Mouse (Mus musculus) B cell, adult 67 days (primary cell): ENCODE measurements around the gene Herc4. TPM values are rescaled to one million over a fixed set of nuclear protein-coding genes. Genes with fewer than 3 reads are reported as not detected.

Source experiments
- total RNA-seq, 2 experiments: library from RNA; stranded (reverse); gene quantifications; 4 replicates each; pipeline ENCODE4 v1.2.4; 2023

Gene Herc4
- 100 to 1,000 TPM; 243 to 272 TPM for total RNA-seq

DNA sequence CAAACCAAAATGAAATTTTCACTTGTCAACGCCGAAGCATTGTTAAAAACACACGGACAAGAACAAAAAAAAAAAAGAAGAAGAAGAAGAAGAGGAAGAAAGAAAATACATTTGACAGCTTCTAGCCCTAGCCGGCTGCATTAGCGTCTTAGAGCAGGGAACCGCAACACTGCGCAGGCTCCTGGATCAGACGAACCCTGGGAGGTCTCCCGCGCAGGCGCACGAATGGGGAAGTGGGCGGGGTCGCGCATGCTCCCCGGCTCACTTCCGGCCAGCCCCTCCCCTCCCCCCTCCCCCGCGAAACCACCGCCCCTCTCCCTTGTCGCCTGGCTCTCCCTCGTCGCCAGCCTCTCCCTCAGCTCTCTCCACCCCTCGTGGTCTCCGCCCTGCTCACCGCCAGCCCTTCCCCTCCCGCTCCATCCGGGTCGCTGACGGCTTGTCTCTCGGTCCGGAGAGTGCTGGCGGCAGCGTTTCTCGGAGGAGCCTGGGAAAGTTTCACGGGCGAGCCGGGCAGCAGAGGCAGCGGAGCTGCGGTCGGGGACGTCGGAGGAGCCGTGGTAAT lies at the start of gene Herc4:
Gene Herc4 (plus strand): TSS at position 318 of the 562 bp plus-strand sequence.

DNA sequence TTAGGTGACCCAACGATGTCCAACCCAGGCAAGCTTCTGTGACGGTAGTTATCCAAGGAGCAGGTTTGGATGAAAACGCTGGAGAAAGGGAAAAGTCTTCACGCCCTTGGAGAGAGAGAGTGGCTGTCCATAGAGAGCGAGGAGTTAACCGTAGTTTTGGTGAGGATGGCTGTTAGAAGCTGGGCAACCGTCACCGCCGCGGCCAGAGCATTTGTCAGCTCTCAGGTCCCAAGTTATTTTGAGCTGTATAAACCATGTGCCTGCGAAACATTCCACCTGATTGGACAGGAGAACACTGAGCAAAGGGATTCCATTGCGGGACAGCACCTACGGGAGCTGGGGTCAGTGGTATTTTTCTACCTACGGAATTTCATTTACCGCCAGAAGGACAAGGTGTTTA lies 39.9 kb upstream of the Herc4 start, which contains the start of gene Mypn:
Gene Mypn (minus strand): TSS at position 225 of the 400 bp plus-strand sequence.

Other genes starting within 250 kb of the Herc4 start
- 100 to 1,000 TPM; 118 to 135 TPM for gene Hnrnph3, start 219.6 kb upstream of the Herc4 start, total RNA-seq
- gene Pbld2, start 219.5 kb upstream of the Herc4 start, total RNA-seq: 1 to 10 TPM; 1.1 to 1.3 TPM
- gene Pbld1, start 183.6 kb upstream of the Herc4 start, total RNA-seq: under 1 TPM; 0.30 to 0.44 TPM
- not detected for gene Atoh7, start 144.2 kb upstream of the Herc4 start, total RNA-seq
- not detected for gene Mypn, start 39.9 kb upstream of the Herc4 start, total RNA-seq
- 10 to 100 TPM; 58.6 to 63.7 TPM for gene Sirt1, start 137.9 kb downstream of the Herc4 start, total RNA-seq
- 1 to 10 TPM; 1.4 to 2.7 TPM for gene Dnajc12, start 138.6 kb downstream of the Herc4 start, total RNA-seq
- not detected for gene Gm7075, start 178.0 kb downstream of the Herc4 start, total RNA-seq
- not detected for gene Ctnna3, start 186.3 kb downstream of the Herc4 start, total RNA-seq